Mouse (Mus musculus) cerebellum, postnatal 36 days (tissue): ENCODE data around the gene Ralb.
A peak's percentile ranks its signal among the peaks of the same experiment; 100 is the strongest.

Experiments used
- DNase-seq, 2 experiments: peaks; one replicate each; pipeline ENCODE4 v3.0.0; 2021 to 2022; ENCODE audit warnings: mixed read lengths in 2 of 2

Gene Ralb

DNA sequence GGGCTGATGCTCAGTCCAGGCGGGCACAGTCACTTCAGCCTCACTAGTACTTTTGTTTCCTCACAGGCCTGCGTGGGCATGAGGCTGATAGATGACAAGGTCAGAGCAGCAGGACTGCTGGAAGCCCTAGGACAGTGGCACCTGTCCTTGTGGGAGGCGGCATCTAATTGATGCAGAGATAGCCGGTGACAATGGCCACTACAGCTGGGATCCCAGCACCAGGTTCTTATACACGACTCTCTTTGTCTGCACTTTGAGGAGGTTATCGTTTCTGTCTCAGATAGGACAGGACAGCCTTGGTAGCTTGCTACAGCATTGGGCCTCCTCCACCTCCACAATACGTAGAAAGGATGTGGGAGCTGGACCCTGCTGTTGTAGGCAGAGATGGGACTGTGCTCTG lies 18.8 kb upstream of the Ralb start:
- no peak for DNase-seq

- DNase-seq: no peak
Measured at GRCm38 (mm10) chr1:119522726-119523125, 18.1 kb upstream of the Ralb start.

- no peak for DNase-seq
Measured at GRCm38 (mm10) chr1:119521681-119522080, 17.1 kb upstream of the Ralb start.

GRCm38 (mm10) chr1:119521029-119521428 lies 16.4 kb upstream of the Ralb start:
- DNase-seq: no peak

DNA sequence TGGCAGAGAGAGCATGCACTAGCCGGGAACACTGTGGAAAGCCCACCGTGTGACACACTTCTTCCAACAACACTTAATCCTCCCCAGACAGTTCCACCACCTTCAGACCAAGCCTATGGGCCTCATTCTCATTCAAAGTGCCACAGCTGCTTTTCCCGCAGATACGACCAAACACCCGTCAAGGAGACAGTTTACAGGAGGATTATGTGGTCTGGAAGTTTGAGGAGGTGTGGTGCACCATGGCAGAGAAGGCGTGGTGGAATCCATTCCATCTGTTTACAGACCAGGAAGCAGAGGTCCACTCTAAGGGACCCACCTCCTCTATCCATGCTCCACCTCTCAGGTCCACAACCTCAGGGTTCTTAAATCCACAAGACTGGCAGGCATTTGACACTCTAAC lies 14.7 kb upstream of the Ralb start:
- no peak for DNase-seq

- DNase-seq: no peak
Measured at GRCm38 (mm10) chr1:119518786-119519185, 14.2 kb upstream of the Ralb start.

DNA sequence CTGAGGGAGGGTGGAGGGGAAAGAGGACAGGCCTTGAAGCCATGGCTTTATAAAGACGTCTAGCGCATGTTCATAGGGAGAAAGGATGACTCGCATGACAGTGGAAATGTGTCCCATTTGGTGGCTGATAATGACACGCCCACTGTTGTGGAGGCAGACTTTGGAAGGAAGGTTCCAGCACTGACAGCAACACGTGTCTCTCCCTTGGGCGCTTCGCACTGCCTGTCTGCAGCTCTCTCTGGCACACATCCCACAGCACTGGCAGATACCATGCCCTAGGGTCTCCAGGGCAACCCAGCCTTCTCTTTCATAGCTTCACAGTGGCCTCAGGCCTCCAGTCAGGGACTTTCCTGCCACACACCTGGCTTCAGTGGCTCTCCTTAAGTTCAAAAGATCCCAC lies 13.5 kb upstream of the Ralb start:
- no peak for DNase-seq

DNA sequence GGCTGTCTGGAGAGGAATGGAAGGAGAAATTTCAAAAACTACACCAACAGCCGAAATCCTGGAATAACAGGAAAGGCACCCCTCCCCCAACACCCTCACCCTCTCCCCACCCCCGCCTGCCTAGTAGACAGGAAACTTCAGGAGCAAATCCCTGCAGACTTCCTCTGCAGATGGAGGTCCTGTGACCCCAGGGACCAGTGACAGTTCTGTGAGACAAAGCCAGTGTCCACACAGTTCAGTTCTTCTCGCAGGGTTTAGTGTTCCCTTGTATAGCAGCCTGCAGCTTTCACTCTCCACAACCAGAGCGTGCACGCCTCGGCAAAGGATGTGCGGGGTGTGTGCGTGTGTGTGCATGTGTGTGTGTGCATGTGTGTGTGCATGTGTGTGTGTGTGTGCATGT lies 6.3 kb upstream of the Ralb start:
- no peak for DNase-seq

- no peak for DNase-seq
Measured at GRCm38 (mm10) chr1:119510409-119510808, 5.8 kb upstream of the Ralb start.

GRCm38 (mm10) chr1:119509474-119509873 lies 4.9 kb upstream of the Ralb start:
- no peak for DNase-seq

- DNase-seq: no peak
Measured at GRCm38 (mm10) chr1:119508548-119508947, 4.0 kb upstream of the Ralb start.

- no peak for DNase-seq
Measured at GRCm38 (mm10) chr1:119505951-119506350, 1.4 kb upstream of the Ralb start.

DNA sequence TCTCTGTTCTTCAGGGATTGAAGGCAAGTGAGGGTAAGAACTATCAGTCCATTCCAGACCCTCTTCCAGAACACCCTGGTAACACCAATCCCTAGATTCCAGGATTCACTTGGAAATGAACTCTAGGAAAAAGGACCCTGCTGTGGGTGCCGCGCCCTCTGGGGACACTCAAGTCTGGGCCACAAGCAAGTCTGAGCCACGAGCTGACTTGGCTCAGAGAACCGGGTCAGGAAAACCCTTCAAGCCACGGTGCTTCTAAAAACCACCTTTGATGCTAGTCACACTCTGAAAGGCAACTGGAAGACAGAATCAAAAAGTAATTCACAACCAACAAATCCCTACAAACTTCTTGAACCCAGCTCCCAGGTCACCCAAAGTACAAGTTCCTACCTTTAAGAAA lies 786 bp downstream of the Ralb start:
- DNase-seq: peak in 1 of 2 experiments; percentile 17

- DNase-seq: no peak
Measured at GRCm38 (mm10) chr1:119503181-119503580, 1.4 kb downstream of the Ralb start.

DNA sequence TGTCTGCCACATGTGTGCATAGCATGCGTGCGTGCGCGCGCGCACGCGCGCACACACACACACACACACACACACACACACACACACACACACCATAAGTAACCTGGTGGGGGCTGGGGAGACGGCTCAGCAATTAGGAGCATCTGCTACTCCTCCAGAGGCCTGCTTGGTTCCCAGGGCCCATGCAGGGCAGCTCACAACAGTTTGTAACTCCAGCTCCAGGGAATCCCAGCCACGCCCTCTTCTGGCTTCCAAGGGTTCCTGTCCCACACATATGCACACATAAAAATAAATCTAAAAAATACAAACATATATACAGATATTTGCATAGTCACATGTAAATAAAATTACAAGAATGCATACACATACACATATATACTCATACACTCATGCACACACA lies 1.9 kb downstream of the Ralb start:
- DNase-seq: no peak

- no peak for DNase-seq
Measured at GRCm38 (mm10) chr1:119501881-119502280, 2.7 kb downstream of the Ralb start.

- DNase-seq: no peak
Measured at GRCm38 (mm10) chr1:119499456-119499855, 5.1 kb downstream of the Ralb start.

DNA sequence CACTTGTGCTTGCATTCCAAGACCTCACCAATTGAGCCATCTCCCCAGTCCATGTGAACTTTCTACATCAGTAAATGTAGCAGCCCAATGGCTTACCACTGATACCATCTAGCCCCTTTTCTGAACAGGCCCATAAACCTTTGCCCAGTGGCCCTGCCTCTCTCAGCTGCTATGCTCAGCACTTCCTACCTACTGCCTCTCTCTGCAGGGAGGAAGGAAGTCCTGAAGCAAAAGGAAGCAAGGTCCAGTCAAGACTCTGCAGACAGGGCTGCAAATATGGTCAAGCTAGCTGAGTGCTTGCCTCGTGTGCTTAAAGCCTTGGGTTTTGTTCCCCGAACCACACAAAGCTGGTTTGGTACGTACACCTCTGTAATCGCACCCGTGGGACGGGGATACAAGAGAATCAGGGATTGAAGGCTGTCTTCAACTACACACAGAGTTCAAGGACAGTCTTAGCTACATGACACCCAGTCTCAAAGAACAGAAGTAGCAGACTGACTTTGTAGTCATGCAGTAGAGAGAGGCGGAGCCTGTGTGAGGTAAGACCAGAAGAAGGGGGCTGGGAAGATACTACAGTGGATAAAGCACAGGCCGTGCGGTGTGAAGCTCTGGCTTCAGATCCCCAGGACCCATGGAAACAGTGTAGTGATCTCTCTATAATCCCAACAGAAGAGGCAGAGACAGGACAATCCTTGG lies 5.9 kb downstream of the Ralb start:
- DNase-seq: no peak

GRCm38 (mm10) chr1:119497346-119498004 lies 7.1 kb downstream of the Ralb start:
- DNase-seq: no peak

GRCm38 (mm10) chr1:119495396-119495775 lies 9.2 kb downstream of the Ralb start:
- DNase-seq: peak; percentile 91 to 94

- peak; percentile 51 to 52 for DNase-seq
Measured at GRCm38 (mm10) chr1:119494712-119495395, 9.7 kb downstream of the Ralb start.

GRCm38 (mm10) chr1:119494024-119494711 lies 10.4 kb downstream of the Ralb start:
- DNase-seq: peak; percentile 26 to 29

GRCm38 (mm10) chr1:119492505-119492904 lies 12.1 kb downstream of the Ralb start:
- DNase-seq: no peak
